Mouse (Mus musculus): Measurements from ENCODE around the gene Iqcf5.

DNA sequence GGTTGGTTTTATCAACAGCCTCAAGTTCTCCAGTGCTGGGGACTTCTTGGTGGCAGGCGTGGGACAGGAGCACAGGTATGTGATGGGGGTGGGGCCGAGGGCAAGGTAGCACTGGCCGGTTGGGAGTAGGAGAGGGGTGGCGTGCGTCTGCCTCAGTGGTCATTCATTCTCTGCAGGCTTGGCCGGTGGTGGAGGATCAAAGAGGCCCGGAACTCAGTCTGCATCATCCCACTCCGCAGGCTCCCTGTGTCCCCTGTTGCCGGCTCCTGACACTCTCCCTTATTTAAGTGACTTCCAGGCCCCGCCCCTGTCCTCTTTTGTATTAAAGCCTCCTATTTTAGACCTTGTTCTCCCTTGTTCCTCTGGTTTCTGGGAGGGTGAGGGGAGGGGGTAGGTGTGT is 29.3 kb upstream of the Iqcf5 start:
- TF ChIP-seq CTCF (IDR thresholded peaks at IDR 0.05; ENCODE audit: borderline replicate concordance, insufficient read depth, low read depth, low read length): no peak
- no peak for TF ChIP-seq POLR2A (IDR thresholded peaks at IDR 0.05; ENCODE audit: borderline replicate concordance, insufficient read depth, low read length)
